Mouse (Mus musculus) adrenal gland, adult 10 weeks (tissue): ENCODE measurements around the gene Heph. TPM values are rescaled to one million over a fixed set of nuclear protein-coding genes. Genes with fewer than 3 reads are reported as not detected.

Experiments used
- polyA plus RNA-seq: library from polyadenylated mRNA; stranded (reverse); fragments of 350-450 nt; fragmentation: Illumina TruSeq; extraction: RNeasy Lipid Tissue Mini Kit (QIAGEN cat#74804); gene quantifications from one replicate; pipeline ENCODE4 v1.2.3, GENCODE M21; 2014; ENCODE audit warnings: low read depth, low replicate concordance

Gene Heph
- 16.0 TPM for polyA plus RNA-seq

GRCm38 (mm10) chrX:96455149-96455548 lies at the start of gene Heph:
TSS of gene Heph (plus strand) at chrX:96455359.

DNA sequence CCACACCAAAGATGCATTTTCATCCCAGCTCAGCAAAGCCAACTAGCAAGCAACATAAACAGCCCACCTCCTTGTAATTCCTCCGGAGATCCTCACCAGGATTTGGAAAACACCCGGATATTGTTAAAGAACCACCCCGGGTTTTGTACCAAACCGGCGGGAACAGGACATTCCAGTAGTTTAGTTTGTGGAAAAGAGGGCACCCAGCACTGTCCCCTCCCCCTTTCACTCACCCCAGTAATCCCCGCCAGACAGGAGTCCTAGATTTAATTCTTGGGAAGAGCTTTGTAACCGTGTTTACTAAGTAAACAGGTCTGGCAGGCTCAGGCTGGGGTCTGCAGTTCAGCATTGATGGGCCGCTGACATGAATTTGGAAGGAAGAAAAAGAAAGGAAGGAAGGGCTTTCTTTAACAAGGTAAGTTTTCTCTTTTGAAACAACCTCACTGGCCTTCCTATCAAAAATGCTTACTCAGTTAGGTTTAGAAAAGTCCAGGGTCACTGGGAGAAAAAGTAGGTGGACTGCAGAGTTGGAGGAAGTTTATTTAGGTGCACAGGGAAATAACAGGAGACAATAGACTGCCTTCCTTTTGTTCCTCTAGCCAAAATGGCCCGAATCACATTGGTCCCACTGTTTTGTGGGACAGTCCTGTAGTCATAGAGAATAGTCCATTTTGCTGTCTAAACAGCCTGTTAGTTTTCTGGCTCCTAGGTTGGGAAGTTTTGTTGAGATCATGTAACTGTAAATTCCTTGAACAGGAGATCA lies 1.2 kb downstream of the Heph start, which contains the start of gene Hsf3:
Gene Hsf3 (minus strand): TSS at position 94 of the 763 bp plus-strand sequence.

Other genes starting within 250 kb of the Heph start
- 3.4 TPM for gene Vsig4, start 161.9 kb upstream of the Heph start, polyA plus RNA-seq
- 0.29 TPM for gene Hsf3, start 935 bp downstream of the Heph start, polyA plus RNA-seq